Mouse (Mus musculus) embryo, embryonic 11.5 days (tissue): ENCODE measurements around the gene Ipp.
A peak's percentile ranks its signal among the peaks of the same experiment; 100 is the strongest.

ENCODE experiments used
- DNase-seq: peaks from one replicate; pipeline ENCODE4 v3.0.0-alpha.2; 2012; ENCODE audit warnings: low read depth, low spot score

Gene Ipp

GRCm38 (mm10) chr4:116557306-116558121 is 50.2 kb downstream of the Ipp start, which contains the start of gene Gpbp1l1:
Gpbp1l1 (plus strand) TSS chr4:116557658.
- DNase-seq = peak; percentile 95

GRCm38 (mm10) chr4:116558151-116558882 is 51.0 kb downstream of the Ipp start:
- DNase-seq = no peak
